Mouse (Mus musculus): ENCODE data around the gene Grik3. TPM values are rescaled to one million over a fixed set of nuclear protein-coding genes. Genes with fewer than 3 reads are reported as not detected.

Gene Grik3
- total RNA-seq, 2 experiments from 2014 or later = 42.3 to 45.8 TPM

GRCm38 (mm10) chr4:125717881-125718280, 227.4 kb downstream of the Grik3 start:
- no peak for DNase-seq (ENCODE audit: extremely low spot score in 1 of 2, low spot score in 2 of 2)
- TF ChIP-seq CTCF (IDR thresholded peaks at IDR 0.05) = no peak
- intact Hi-C loops (cut with DNase I) = no loop called here
- Histone ChIP-seq H3K4me3 (no peak overlapping the region), H3K27ac (no peak overlapping the region)

- DNase-seq (ENCODE audit: extremely low spot score in 1 of 2, low spot score in 2 of 2) = no peak
- intact Hi-C loops (cut with DNase I) = no loop called here
- Histone ChIP-seq H3K4me3 (no peak overlapping the region), H3K27ac (no peak overlapping the region)
- TF ChIP-seq CTCF (IDR thresholded peaks at IDR 0.05) = no peak
Measured at GRCm38 (mm10) chr4:125718429-125719140, 228.1 kb downstream of the Grik3 start.

GRCm38 (mm10) chr4:125726241-125726640, 235.7 kb downstream of the Grik3 start:
- intact Hi-C loops (cut with DNase I) = no loop called here
- no peak for TF ChIP-seq CTCF (IDR thresholded peaks at IDR 0.05)
- DNase-seq (ENCODE audit: extremely low spot score in 1 of 2, low spot score in 2 of 2) = no peak
- Histone ChIP-seq H3K27ac (no peak overlapping the region), H3K4me3 (no peak overlapping the region)

GRCm38 (mm10) chr4:125727030-125727429, 236.5 kb downstream of the Grik3 start:
- intact Hi-C loops (cut with DNase I) = no loop called here
- DNase-seq (ENCODE audit: extremely low spot score in 1 of 2, low spot score in 2 of 2) = no peak
- no peak overlapping the region for H3K27ac ChIP-seq

GRCm38 (mm10) chr4:125727626-125728025, 237.1 kb downstream of the Grik3 start:
- no peak overlapping the region for H3K4me3 ChIP-seq

More at GRCm38 (mm10) chr4:125727030-125727429, 236.5 kb downstream of the Grik3 start:
- H3K4me3 ChIP-seq = no peak overlapping the region
- no peak for TF ChIP-seq CTCF (IDR thresholded peaks at IDR 0.05)

GRCm38 (mm10) chr4:125728091-125728863, 237.8 kb downstream of the Grik3 start:
- DNase-seq (ENCODE audit: extremely low spot score in 1 of 2, low spot score in 2 of 2) = no peak
- no peak for TF ChIP-seq CTCF (IDR thresholded peaks at IDR 0.05)
- intact Hi-C loops (cut with DNase I) = no loop called here
- Histone ChIP-seq H3K27ac (no peak overlapping the region), H3K4me3 (no peak overlapping the region)

More at GRCm38 (mm10) chr4:125727626-125728025, 237.1 kb downstream of the Grik3 start:
- TF ChIP-seq CTCF (IDR thresholded peaks at IDR 0.05) = no peak
- intact Hi-C loops (cut with DNase I) = no loop called here
- DNase-seq (ENCODE audit: extremely low spot score in 1 of 2, low spot score in 2 of 2) = no peak
- no peak overlapping the region for H3K27ac ChIP-seq

GRCm38 (mm10) chr4:125729305-125730220, 239.1 kb downstream of the Grik3 start:
- intact Hi-C loops (cut with DNase I) = no loop called here

GRCm38 (mm10) chr4:125730751-125731150, 240.3 kb downstream of the Grik3 start:
- intact Hi-C loops (cut with DNase I) = no loop called here
- no peak for DNase-seq (ENCODE audit: extremely low spot score in 1 of 2, low spot score in 2 of 2)
- no peak for TF ChIP-seq CTCF (IDR thresholded peaks at IDR 0.05)
- no peak overlapping the region for H3K4me3 ChIP-seq
- H3K27ac ChIP-seq = no peak overlapping the region

More at GRCm38 (mm10) chr4:125729305-125730220, 239.1 kb downstream of the Grik3 start:
- no peak overlapping the region for H3K27ac ChIP-seq
- no peak for DNase-seq (ENCODE audit: extremely low spot score in 1 of 2, low spot score in 2 of 2)
- TF ChIP-seq CTCF (IDR thresholded peaks at IDR 0.05) = no peak
- no peak overlapping the region for H3K4me3 ChIP-seq

- DNase-seq (ENCODE audit: extremely low spot score in 1 of 2, low spot score in 2 of 2) = no peak
- Histone ChIP-seq H3K27ac (no peak overlapping the region), H3K4me3 (no peak overlapping the region)
- intact Hi-C loops (cut with DNase I) = no loop called here
- no peak for TF ChIP-seq CTCF (IDR thresholded peaks at IDR 0.05)
Measured at GRCm38 (mm10) chr4:125736783-125737182, 246.3 kb downstream of the Grik3 start.

- no peak for TF ChIP-seq CTCF (IDR thresholded peaks at IDR 0.05)
Measured at GRCm38 (mm10) chr4:125738825-125739224, 248.3 kb downstream of the Grik3 start.

GRCm38 (mm10) chr4:125742162-125742571, 251.7 kb downstream of the Grik3 start:
- no peak overlapping the region for H3K4me3 ChIP-seq
- DNase-seq (ENCODE audit: extremely low spot score in 1 of 2, low spot score in 2 of 2) = no peak
- H3K27ac ChIP-seq = no peak overlapping the region
- intact Hi-C loops (cut with DNase I) = no loop called here
- no peak for TF ChIP-seq CTCF (IDR thresholded peaks at IDR 0.05)

More at GRCm38 (mm10) chr4:125738825-125739224, 248.3 kb downstream of the Grik3 start:
- H3K27ac ChIP-seq = no peak overlapping the region
- no peak for DNase-seq (ENCODE audit: extremely low spot score in 1 of 2, low spot score in 2 of 2)
- H3K4me3 ChIP-seq = no peak overlapping the region
- intact Hi-C loops (cut with DNase I) = no loop called here
